Mouse (Mus musculus): Measurements from ENCODE around the gene Ganab.

Ganab gene

GRCm38 (mm10) chr19:8930117-8930516 lies 32.2 kb downstream of the Ganab start:
- DNase-seq, result no peak

- no peak for DNase-seq
These were observed 32.9 kb downstream of the Ganab start for GRCm38 (mm10) chr19:8930771-8931170.

- DNase-seq, result no peak
These were observed 38.9 kb downstream of the Ganab start for GRCm38 (mm10) chr19:8936736-8937135.

GRCm38 (mm10) chr19:8940526-8941133 lies 42.8 kb downstream of the Ganab start:
- DNase-seq, result no peak

- no peak for DNase-seq
These were observed 43.3 kb downstream of the Ganab start for GRCm38 (mm10) chr19:8941136-8941514.

GRCm38 (mm10) chr19:8941515-8942217 lies 43.8 kb downstream of the Ganab start, which contains the start of gene Mta2:
Mta2 (plus strand) TSS chr19:8941875.
- DNase-seq, result peak; percentile 96

- peak; percentile 59 for DNase-seq
These were observed 44.5 kb downstream of the Ganab start for GRCm38 (mm10) chr19:8942276-8942964.

GRCm38 (mm10) chr19:8943047-8943446 lies 45.2 kb downstream of the Ganab start:
- DNase-seq, result no peak

- no peak for DNase-seq
These were observed 46.2 kb downstream of the Ganab start for GRCm38 (mm10) chr19:8944062-8944461.

GRCm38 (mm10) chr19:8944750-8945149 lies 46.9 kb downstream of the Ganab start:
- DNase-seq, result peak; percentile 83

- DNase-seq, result no peak
These were observed 47.4 kb downstream of the Ganab start for GRCm38 (mm10) chr19:8945251-8945650.

- no peak for DNase-seq
These were observed 49.1 kb downstream of the Ganab start for GRCm38 (mm10) chr19:8946929-8947328.

GRCm38 (mm10) chr19:8950190-8950589 lies 52.3 kb downstream of the Ganab start:
- DNase-seq, result no peak

GRCm38 (mm10) chr19:8952241-8952640 lies 54.4 kb downstream of the Ganab start:
- DNase-seq, result no peak

GRCm38 (mm10) chr19:8953135-8954039 lies 55.5 kb downstream of the Ganab start, which contains the start of gene Tut1:
Tut1 (plus strand) TSS chr19:8953847.
- peak; percentile 98 for DNase-seq

GRCm38 (mm10) chr19:8954171-8954570 lies 56.3 kb downstream of the Ganab start:
- DNase-seq, result no peak

GRCm38 (mm10) chr19:8962256-8962655 lies 64.4 kb downstream of the Ganab start:
- peak; percentile 67 for DNase-seq

- DNase-seq, result peak; percentile 24
These were observed 67.2 kb downstream of the Ganab start for GRCm38 (mm10) chr19:8965075-8965474.

GRCm38 (mm10) chr19:8965771-8966170 lies 67.9 kb downstream of the Ganab start:
- DNase-seq, result peak; percentile 52

- no peak for DNase-seq
These were observed 68.3 kb downstream of the Ganab start for GRCm38 (mm10) chr19:8966198-8966589.
